Mouse (Mus musculus): ENCODE measurements around the gene Dbh. TPM values are rescaled to one million over a fixed set of nuclear protein-coding genes. Genes with fewer than 3 reads are reported as not detected.

Dbh gene
- polyA plus RNA-seq, 1 experiment from 2014 or later = 0.28 TPM

DNA sequence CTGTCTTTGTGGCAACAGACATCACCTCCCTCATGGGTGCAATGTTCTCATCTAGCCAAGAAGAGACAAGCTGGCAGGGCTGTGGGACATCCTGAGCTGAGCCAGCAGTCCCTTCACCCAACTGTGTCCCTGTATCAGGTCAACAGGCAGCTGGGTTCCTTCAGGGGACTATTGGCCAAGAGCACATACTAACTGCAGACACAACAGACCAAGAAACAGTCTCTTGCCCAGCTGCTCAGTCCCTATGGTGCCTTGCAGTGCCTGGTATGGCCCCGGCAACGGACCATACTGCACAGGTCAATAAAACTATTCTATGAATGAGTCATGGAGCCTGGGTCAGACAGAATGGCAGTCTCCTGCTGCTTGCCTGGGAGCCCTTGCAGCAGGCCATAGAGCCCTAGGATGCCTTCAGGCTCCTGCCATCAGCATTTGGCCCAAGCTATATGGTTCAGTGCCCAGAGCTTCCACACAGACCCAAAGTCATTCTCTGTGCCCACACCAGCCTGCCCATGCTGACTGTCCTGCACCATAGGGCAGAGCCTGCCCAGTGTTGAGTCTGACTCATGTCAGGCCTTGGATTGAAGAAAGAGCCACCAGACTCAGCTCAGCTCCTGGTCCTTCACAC, 64.6 kb downstream of the Dbh start:
- no peak overlapping the region for H3K9ac ChIP-seq (replicated peaks; ENCODE audit: low read length)
- no peaks in the 10 kb centered on the region for H3K27me3 ChIP-seq (ENCODE audit: control insufficient read depth, insufficient read depth, low read length)
- no peak for ATAC-seq (replicated peaks; ENCODE audit: insufficient number of reproducible peaks, low FRiP score, low TSS enrichment, low read depth)
- no peaks in the 10 kb centered on the region for H3K36me3 ChIP-seq (replicated peaks; ENCODE audit: control insufficient read depth, insufficient read depth, low read depth, low read length)
- no peak overlapping the region for H3K27ac ChIP-seq (replicated peaks; ENCODE audit: low read depth, low read length)
- 89% methylated on average over 2 of the region's 2 CpGs for WGBS
- H3K4me3 ChIP-seq (ENCODE audit: low read depth, low read length) = no peak overlapping the region
- no peak for DNase-seq (ENCODE audit: low spot score)
- H3K9me3 ChIP-seq (replicated peaks; ENCODE audit: control insufficient read depth, low read length) = no peaks in the 10 kb centered on the region
- H3K4me2 ChIP-seq (ENCODE audit: low read depth, low read length) = no peak overlapping the region
- no peaks in the 10 kb centered on the region for H3K4me1 ChIP-seq (ENCODE audit: control insufficient read depth, insufficient read depth, low read length)

- no peaks in the 10 kb centered on the region for H3K9me3 ChIP-seq (replicated peaks; ENCODE audit: control insufficient read depth, low read length)
- no peak overlapping the region for H3K27ac ChIP-seq (replicated peaks; ENCODE audit: low read depth, low read length)
- ATAC-seq (replicated peaks; ENCODE audit: insufficient number of reproducible peaks, low FRiP score, low TSS enrichment, low read depth) (no peak), DNase-seq (ENCODE audit: low spot score) (no peak)
- no peaks in the 10 kb centered on the region for H3K4me1 ChIP-seq (ENCODE audit: control insufficient read depth, insufficient read depth, low read length)
- H3K4me3 ChIP-seq (ENCODE audit: low read depth, low read length) = no peak overlapping the region
- H3K36me3 ChIP-seq (replicated peaks; ENCODE audit: control insufficient read depth, insufficient read depth, low read depth, low read length) = no peaks in the 10 kb centered on the region
- H3K9ac ChIP-seq (replicated peaks; ENCODE audit: low read length) = no peak overlapping the region
- WGBS = 29% methylated on average over 7 of the region's 7 CpGs
- H3K27me3 ChIP-seq (ENCODE audit: control insufficient read depth, insufficient read depth, low read length) = no peaks in the 10 kb centered on the region
- no peak overlapping the region for H3K4me2 ChIP-seq (ENCODE audit: low read depth, low read length)
These were observed 67.3 kb downstream of the Dbh start for GRCm38 (mm10) chr2:27232376-27232775.

Other genes with a start within 250 kb of the Dbh start
- gene Surf2, start 248.9 kb upstream of the Dbh start, polyA plus RNA-seq (2014; fragmentation: Nextera tagmentation; extraction: Ambion mirVana) = 43.7 and 45.3 TPM in 2 replicates
- gene Surf1, start 248.7 kb upstream of the Dbh start, polyA plus RNA-seq (2014; fragmentation: Nextera tagmentation; extraction: Ambion mirVana) = 49.8 and 51.0 TPM in 2 replicates
- gene Surf4, start 231.3 kb upstream of the Dbh start, polyA plus RNA-seq (2014; fragmentation: Nextera tagmentation; extraction: Ambion mirVana) = 162 and 165 TPM in 2 replicates
- gene Stkld1, start 231.2 kb upstream of the Dbh start, polyA plus RNA-seq (2014; fragmentation: Nextera tagmentation; extraction: Ambion mirVana) = 0.28 TPM in 1 of 2 replicates, not detected in the other
- gene Rexo4, start 200.8 kb upstream of the Dbh start, polyA plus RNA-seq (2014; fragmentation: Nextera tagmentation; extraction: Ambion mirVana) = 50.6 and 51.9 TPM in 2 replicates
- gene Adamts13, start 191.8 kb upstream of the Dbh start, polyA plus RNA-seq (2014; fragmentation: Nextera tagmentation; extraction: Ambion mirVana) = not detected in 2 replicates
- gene Cacfd1, start 155.3 kb upstream of the Dbh start, polyA plus RNA-seq (2014; fragmentation: Nextera tagmentation; extraction: Ambion mirVana) = 66.2 and 68.9 TPM in 2 replicates
- gene Slc2a6, start 137.2 kb upstream of the Dbh start, polyA plus RNA-seq (2014; fragmentation: Nextera tagmentation; extraction: Ambion mirVana) = 0.84 and 1.2 TPM in 2 replicates
- 2.3 and 4.0 TPM in 2 replicates for gene Mymk, start 93.1 kb upstream of the Dbh start, polyA plus RNA-seq (2014; fragmentation: Nextera tagmentation; extraction: Ambion mirVana)
- 2.4 and 2.5 TPM in 2 replicates for gene Adamtsl2, start 85.9 kb upstream of the Dbh start, polyA plus RNA-seq (2014; fragmentation: Nextera tagmentation; extraction: Ambion mirVana)
- 0.11 TPM in 1 of 2 replicates, not detected in the other for gene Fam163b, start 22.7 kb upstream of the Dbh start, polyA plus RNA-seq (2014; fragmentation: Nextera tagmentation; extraction: Ambion mirVana)
- gene Sardh, start 83.1 kb downstream of the Dbh start, polyA plus RNA-seq (2014; fragmentation: Nextera tagmentation; extraction: Ambion mirVana) = 2.7 and 2.8 TPM in 2 replicates

Measured in embryonic facial prominence, embryonic 11.5 days (tissue).